Mouse (Mus musculus) kidney, adult 2 months (tissue): ENCODE results near the gene Zan.

ENCODE experiments used
- CTCF ChIP-seq: fragments of 200-500 bp; conservative IDR thresholded peaks from 2 replicates; pipeline ENCODE4 v1.5.1; 2011; ENCODE audit warnings: low read depth, mild to moderate bottlenecking, control low read depth, low read length, moderate library complexity, mixed read lengths; ENCODE audit not compliant: insufficient read depth, insufficient read length
- POLR2A ChIP-seq: fragments of 200-500 bp; IDR thresholded peaks from one replicate; pipeline ENCODE4 v1.6.1; 2011; ENCODE audit warnings: low read depth, low read length, control low read depth

DNA sequence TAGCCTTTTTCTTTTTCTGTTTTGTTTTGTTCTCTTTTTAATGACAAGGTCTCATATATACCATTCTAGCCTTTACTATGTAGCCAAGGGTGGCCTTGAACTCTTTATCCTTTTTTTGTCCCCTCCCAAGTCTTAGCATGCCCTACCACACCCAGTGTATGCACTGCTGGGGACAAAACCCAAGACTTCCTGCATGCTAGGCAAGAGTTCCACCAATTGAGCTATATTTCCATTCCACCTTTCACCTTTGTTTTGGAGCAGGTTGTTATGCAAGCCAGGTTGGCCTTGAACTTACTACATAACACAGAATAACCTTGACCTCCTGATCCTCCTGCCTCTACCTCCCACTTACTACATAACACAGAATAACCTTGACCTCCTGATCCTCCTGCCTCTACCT is 31.3 kb downstream of the Zan start:
- TF ChIP-seq POLR2A (no peak), CTCF (no peak)
